Mouse (Mus musculus) heart, adult 18-20 months (tissue): Measurements from ENCODE around the gene Rab11fip4. TPM values are rescaled to one million over a fixed set of nuclear protein-coding genes. Genes with fewer than 3 reads are reported as not detected.

Experiments used
- DNase-seq, 2 experiments: peaks; one replicate each; pipeline ENCODE4 v3.0.0; 2021 to 2022; ENCODE audit warnings: mixed read lengths in 1 of 2
- total RNA-seq, 2 experiments: library from RNA; stranded (reverse); gene quantifications; 2 replicates each; pipeline ENCODE4 v1.2.3; 2021

Rab11fip4 gene
- total RNA-seq, 2 experiments from 2014 or later, result 0.15 to 0.36 TPM

DNA sequence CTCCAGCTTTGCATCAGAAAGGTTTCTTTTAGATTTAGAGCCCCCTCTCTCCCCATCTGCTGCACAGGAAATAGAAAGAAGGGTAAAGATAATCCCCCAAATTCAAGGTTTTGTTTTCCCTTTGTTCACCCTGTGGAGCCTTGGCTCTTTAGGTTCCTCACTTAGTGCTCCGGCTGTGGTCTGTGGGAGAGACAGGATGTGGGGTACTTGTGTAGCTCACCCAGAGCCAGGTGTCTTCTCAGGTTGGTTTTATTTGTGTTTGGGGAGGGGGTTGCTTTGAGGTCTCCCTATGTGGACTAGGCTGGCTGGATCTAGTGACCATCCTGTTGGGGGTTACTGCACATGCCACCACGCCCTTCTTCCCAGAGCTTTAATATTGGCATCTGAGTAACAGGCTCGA, 23.9 kb downstream of the Rab11fip4 start:
- no peak for DNase-seq

- no peak for DNase-seq
These were observed 24.9 kb downstream of the Rab11fip4 start for GRCm38 (mm10) chr11:79615871-79616270.

- no peak for DNase-seq
These were observed 27.0 kb downstream of the Rab11fip4 start for GRCm38 (mm10) chr11:79617991-79618390.

DNA sequence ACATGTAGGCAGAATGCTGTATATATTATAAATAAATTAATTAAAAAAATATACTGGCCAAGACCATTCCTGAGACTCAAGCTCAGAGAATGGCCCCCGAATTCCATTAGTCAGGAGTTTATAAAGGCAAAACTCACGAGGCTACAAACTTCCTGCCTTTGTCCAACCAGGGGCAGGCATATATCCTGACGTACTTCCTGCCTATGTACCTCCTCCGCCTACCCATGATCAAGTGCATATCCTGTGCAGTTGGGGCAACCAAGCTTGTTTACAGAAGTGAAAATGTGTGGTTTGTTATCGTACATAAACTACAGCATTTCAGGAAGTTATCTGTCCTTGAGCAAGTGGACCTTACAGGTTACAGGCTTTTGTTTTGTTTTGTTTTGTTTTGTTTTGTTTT, 32.0 kb downstream of the Rab11fip4 start:
- peak in 1 of 2 experiments; percentile 52 for DNase-seq

DNA sequence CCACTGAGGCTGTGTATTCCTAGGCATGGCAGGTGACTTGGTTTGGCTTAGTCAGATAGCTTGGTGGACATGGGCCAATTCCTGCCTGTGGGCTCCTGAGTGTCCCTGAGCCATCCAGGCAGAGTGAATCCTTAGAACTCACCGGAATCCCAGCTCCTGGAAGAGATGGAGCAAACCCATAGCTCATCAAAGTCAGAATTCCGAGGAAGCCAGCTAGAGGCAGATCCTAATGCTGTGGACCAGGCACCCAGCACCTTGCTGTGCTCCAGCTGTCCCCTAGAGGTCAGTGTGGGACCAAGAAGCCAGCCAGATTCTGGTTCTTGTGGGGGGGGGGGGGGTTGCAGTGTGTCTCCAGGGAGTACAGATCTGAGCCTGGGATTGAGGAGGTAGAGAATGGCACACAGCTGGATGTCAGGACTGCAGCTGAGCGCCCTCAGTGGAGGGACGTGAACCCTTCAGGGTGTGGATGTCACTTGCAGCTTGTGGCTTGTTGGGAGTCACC, 33.8 kb downstream of the Rab11fip4 start:
- DNase-seq, result peak; percentile 55 to 79

DNA sequence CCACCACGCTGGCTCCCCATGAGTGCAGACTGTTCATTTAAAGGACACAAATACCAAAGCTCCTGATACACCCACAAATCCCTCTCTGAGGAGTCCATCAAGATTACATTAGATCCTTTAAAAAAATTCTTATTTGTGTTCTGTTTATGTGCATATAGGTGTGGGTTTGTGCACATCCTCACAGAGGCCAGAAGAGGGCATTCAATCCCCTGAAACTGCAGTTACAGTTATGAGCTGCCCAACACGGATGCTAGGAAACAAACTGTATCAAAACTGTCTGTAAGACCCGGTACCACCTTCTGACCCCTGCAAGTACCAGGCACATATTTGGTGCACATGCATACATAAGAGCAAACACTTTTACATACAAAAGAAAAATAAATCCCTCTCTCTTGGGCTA, 37.7 kb downstream of the Rab11fip4 start:
- DNase-seq, result no peak

DNA sequence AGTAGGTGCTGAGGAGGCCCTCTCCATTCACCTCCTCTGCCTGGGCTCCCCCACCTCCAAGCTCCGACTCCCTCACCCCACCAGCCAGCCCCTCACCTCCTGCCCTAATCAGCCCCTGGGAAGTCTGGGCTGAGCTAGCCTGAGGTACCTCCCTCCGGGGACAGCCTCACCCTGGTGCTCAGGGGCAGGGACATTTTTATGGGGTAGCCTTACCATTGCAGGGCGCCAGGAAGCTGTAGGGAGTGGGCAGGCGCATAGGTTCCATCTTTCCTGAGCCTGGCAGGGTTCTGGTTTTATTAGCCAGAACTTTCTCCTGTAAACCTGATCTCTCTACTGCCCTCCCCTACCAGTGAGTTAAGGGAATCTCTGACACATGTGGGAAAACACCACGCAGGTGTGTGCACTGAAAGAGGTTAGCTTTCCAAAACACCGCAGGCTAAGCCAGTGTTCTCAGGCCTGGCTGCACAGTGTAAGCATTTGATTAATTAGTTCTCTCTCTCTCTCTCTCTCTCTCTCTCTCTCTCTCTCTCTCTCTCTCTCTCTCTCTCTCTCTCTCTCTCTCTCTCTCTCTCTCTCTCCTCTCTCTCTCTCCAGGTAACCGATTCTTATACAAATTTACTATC, 38.9 kb downstream of the Rab11fip4 start:
- no peak for DNase-seq

GRCm38 (mm10) chr11:79630521-79630920, 39.5 kb downstream of the Rab11fip4 start:
- DNase-seq, result no peak

DNA sequence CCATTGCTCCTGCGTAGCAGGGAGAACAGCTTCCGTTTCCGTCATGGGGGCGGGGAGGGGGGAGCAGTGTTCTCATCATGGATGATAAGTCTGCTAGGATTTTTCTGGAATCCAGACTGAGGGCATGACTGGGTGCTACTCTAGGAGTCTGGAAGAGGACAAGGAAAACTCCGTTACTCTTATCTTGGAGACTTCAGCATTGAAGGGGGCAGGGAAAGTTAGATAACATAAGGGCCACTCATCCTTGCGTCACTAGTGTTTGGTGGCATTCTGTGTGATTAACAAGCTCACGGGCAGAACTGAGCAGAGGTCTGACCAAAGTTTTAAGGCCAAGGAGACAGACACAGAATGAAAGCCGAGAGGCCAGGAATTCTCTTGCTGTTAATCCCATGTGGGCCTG, 42.4 kb downstream of the Rab11fip4 start:
- DNase-seq, result no peak

- DNase-seq, result no peak
These were observed 44.8 kb downstream of the Rab11fip4 start for GRCm38 (mm10) chr11:79635661-79636449.

DNA sequence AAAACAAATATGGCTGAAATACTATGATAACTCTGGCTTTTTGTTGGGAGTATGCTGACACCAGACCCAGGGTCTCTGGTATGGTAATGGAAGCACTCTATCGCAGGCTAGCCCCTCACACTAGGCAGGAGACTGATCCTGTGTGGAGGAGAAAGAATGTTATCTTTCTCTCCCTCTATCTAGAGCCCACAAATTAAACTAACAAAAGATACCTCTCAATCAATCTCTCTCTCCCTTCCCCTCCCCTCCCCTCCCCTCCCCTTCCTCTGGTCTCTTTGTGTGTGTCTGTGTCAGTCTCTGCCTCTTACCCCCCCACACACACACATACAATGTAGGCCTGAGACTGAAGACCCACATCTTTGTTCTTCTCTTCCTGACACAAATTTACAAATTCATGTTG, 45.5 kb downstream of the Rab11fip4 start:
- DNase-seq, result no peak

- DNase-seq, result no peak
These were observed 47.7 kb downstream of the Rab11fip4 start for GRCm38 (mm10) chr11:79638691-79639090.

GRCm38 (mm10) chr11:79640940-79641733, 50.1 kb downstream of the Rab11fip4 start:
- no peak for DNase-seq

GRCm38 (mm10) chr11:79643730-79644129, 52.7 kb downstream of the Rab11fip4 start:
- no peak for DNase-seq

GRCm38 (mm10) chr11:79644717-79645191, 53.7 kb downstream of the Rab11fip4 start:
- peak; percentile 32 to 49 for DNase-seq

DNA sequence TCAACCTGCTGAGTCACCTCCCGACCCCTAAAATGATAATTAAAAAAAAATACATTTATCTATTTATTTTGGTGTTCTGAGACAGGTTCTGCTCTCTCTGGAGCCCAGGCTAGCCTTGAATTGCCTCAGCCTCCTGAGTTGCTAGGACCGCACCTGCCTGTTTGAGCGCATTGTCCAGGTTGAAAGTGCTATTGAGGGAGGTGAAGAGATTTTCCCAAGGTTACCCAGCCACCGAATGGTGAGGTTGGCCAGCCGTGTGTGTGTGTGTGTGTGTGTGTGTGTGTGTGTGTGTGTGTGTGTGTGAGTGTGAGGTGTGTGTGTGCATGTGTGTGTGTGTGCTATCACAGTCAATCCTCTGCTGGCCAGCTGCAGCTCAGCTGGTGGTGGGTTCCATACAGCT, 55.0 kb downstream of the Rab11fip4 start:
- no peak for DNase-seq

- no peak for DNase-seq
These were observed 55.6 kb downstream of the Rab11fip4 start for GRCm38 (mm10) chr11:79646467-79647070.

DNA sequence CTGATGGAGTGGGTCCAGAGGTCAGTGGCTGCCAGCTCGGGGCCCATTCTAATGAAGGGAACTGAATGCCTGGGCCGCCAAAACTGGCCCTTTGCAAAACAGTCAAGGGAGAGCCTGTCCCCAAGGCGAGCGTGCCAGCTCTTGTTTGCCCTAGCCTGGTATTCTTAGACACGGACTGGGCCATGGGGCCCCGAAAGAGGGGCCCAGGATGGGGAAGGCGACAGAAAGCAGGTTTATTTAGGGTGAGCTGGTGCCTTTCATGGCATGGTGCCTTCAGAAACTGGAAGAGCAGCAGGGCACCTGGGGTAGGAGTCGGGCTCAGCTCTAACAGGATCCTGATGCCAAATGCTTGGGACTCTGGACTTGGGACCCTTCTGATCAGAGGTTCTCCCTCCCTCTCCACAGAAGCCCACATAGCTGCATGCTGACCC, 56.1 kb downstream of the Rab11fip4 start:
- peak; percentile 23 to 40 for DNase-seq

DNA sequence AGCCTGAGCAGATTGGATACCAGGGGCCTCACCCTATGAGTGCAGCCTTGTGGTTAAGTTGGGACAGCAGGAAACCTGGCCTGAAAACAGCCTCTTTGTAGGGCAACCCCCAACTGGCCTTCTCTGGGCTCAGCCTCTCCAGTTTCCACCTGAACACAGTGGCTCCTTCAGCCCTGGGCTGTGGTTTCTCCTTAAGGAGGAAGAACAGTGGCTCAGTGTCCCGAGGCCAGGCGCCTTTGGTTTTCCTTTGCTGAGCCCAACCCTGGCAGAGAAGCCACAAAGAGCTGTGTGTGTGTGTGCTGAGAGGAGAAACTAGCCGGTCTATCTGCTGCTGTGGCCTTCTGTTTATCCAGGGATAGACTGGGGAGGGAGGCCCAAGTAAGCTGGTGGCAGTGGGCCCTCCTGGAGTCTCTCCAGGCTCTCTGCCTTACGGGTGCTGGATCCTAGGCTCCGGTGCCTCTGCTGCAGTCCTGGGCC, 59.4 kb downstream of the Rab11fip4 start:
- DNase-seq, result no peak

DNA sequence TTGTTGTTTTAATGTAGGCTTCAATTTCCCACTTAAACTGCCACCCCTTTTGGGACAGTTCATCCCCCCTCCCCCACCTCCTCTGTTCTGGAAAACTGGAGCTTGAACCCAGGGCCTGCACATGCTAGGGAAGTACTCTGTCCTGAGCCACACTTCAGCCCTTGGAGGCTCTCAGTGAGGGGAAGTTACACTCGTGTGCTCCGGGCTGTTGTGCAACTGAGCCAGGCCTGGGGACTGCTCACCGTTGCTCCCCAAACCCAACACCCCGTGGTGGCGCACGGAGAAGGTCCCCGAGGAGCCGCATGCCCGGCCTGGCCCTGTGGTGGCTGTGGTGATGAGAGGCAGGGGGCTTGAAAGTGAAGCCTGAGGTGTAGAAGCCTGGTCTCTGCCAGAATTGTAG, 61.2 kb downstream of the Rab11fip4 start:
- DNase-seq, result no peak

DNA sequence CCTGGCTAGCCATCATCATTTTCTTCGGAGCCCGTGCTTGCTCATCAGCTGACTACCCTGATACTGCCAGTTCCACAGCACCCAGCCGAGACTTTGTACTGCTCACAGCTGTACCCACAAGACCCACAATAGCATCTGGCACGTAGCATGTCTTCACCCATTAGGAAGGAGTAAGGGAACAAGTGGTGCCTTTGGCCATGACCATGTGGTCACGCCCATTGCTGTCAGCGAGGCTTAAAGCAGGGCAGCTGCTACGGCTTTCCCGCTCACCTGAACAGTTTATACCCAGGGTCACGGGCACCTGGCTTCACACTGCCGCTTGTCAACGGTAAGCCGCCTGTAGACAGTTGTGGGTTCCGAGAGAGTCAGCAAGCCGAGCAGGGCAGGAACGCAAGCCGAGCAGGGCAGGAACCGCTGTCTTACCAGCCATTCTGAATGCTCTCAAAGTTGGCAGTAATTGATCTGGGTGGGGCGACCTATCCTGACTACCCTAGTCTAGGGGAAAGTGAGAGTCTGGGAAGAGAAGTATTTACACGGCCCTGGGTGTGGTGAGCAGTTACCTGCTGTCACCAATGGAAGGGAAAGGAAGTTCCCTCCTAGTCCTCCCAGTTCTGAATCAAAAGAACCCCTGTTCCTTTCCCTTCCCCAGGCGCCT, 62.0 kb downstream of the Rab11fip4 start:
- no peak for DNase-seq
